Mouse (Mus musculus) midbrain, embryonic 11.5 days (tissue): ENCODE results near the gene Tigar. TPM values are rescaled to one million over a fixed set of nuclear protein-coding genes. Genes with fewer than 3 reads are reported as not detected.
A peak's percentile ranks its signal among the peaks of the same experiment; 100 is the strongest.

ENCODE experiments used
- ATAC-seq: fragments of 200-750 bp; cut with Nextera tagmentation; 2 replicates; pipeline ENCODE4 v1.8.0; 2017; ENCODE audit warnings: moderate TSS enrichment, moderate library complexity; ENCODE audit not compliant: low FRiP score
- DNase-seq: peaks from one replicate; pipeline ENCODE4 v3.0.0; 2015; ENCODE audit warnings: low spot score; ENCODE audit errors: missing footprints
- H3K27ac ChIP-seq: fragments of 300-500 bp; sonication (generic); 2 replicates; pipeline ENCODE4 v1.5.1; 2014; ENCODE audit warnings: low read depth, low read length
- H3K27me3 ChIP-seq: fragments of 300-500 bp; sonication (generic); 2 replicates; pipeline ENCODE4 v1.6.1; 2014; ENCODE audit warnings: mild to moderate bottlenecking, low read length, moderate library complexity, mixed read lengths; ENCODE audit not compliant: control insufficient read depth, insufficient read depth
- H3K36me3 ChIP-seq: fragments of 300-500 bp; sonication (generic); 2 replicates; pipeline ENCODE4 v1.6.1; 2014; ENCODE audit warnings: mild to moderate bottlenecking, low read length, moderate library complexity, mixed read lengths; ENCODE audit not compliant: control insufficient read depth, insufficient read depth
- H3K4me1 ChIP-seq: fragments of 300-500 bp; sonication (generic); 2 replicates; pipeline ENCODE4 v1.6.1; 2014; ENCODE audit warnings: low read length; ENCODE audit not compliant: control insufficient read depth, insufficient read depth
- H3K4me2 ChIP-seq: fragments of 300-500 bp; sonication (generic); 2 replicates; pipeline ENCODE4 v1.6.1; 2014; ENCODE audit warnings: mild to moderate bottlenecking, moderate library complexity
- H3K4me3 ChIP-seq: fragments of 300-500 bp; sonication (generic); 2 replicates; pipeline ENCODE4 v1.5.1; 2014; ENCODE audit warnings: low read depth, low read length
- H3K9ac ChIP-seq: fragments of 300-500 bp; sonication (generic); 2 replicates; pipeline ENCODE4 v1.6.1; 2014; ENCODE audit warnings: low read length
- H3K9me3 ChIP-seq: fragments of 300-500 bp; sonication (generic); 2 replicates; pipeline ENCODE4 v1.6.1; 2016; ENCODE audit warnings: low read length; ENCODE audit not compliant: control insufficient read depth
- WGBS: fragments of 180-500 bp; shearing (Covaris S2); extraction: QIAGEN DNeasy Blood & Tissue Kit; methylation state at CpG from one replicate; pipeline ENCODE4 v1.1.7; 2014; 5-methylcytosine and 5-hydroxymethylcytosine counted together
- polyA plus RNA-seq: library from polyadenylated mRNA; unstranded; fragments of >200 nt; fragmentation: Nextera tagmentation; extraction: Ambion mirVana; gene quantifications from 2 replicates; pipeline ENCODE4 v1.2.1, GENCODE M21; 2014

Gene Tigar
- polyA plus RNA-seq, 1 experiment from 2014 or later, result 6.9 TPM

DNA sequence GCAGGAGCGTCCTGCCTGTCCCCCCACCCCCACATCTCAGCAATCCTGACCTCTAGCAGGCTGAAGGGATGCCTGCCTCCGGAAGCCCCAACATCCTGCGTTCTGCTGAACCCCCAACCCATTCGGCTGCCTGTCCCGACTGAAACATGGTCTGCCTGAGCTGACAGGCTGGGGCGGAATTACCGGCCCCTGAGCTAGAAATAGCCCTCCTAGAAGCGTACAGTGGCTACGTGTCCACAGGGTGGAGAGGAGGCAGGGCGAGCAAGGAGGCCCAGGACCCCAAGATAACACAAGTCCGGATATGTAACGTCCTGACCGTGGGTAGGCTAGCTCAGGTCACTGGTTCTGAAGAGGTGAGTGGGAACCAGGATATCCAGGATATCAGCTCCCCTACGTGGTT is 44.5 kb downstream of the Tigar start:
- no peaks in the 10 kb centered on the region for H3K9me3 ChIP-seq
- H3K36me3 ChIP-seq, result no peaks in the 10 kb centered on the region
- no peaks in the 10 kb centered on the region; the same call in 1 of the 2 replicates for H3K27me3 ChIP-seq
- ATAC-seq, result no peak; the same call in 1 of the 2 replicates
- DNase-seq, result no peak
- peaks cover 4% of the 10 kb centered on the region; the same call in 1 of the 2 replicates for H3K4me1 ChIP-seq
- no peak overlapping the region for H3K27ac ChIP-seq
- H3K4me3 ChIP-seq, result no peak overlapping the region
- WGBS, result 4% methylated on average over 14 of the region's 14 CpGs
- peak overlapping the region; percentile 30 for H3K4me2 ChIP-seq
- peak overlapping the region; percentile 40 for H3K9ac ChIP-seq

DNA sequence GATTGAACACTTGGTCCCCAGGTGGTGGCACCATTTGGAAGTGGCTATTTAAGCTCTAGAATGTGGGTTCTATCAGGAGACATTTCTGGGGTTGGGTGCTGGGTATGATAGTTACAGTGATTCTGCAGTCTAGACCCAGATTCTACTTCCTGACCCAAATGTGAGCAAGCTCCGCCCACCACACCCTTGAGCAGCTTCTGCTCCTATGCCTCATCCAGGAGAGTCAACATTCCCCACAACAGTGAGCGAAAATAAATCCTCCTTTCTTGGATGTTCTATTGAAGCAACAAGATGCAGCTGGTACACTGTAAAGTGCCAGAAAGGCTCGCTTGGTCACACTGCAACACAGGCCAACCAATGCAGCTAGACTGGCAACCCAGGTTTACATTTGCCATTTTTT is 45.4 kb downstream of the Tigar start:
- no peak for ATAC-seq
- no peak overlapping the region for H3K4me2 ChIP-seq
- H3K4me1 ChIP-seq, result peaks cover 4% of the 10 kb centered on the region; the same call in 1 of the 2 replicates
- H3K9ac ChIP-seq, result no peak overlapping the region
- H3K36me3 ChIP-seq, result no peaks in the 10 kb centered on the region
- no peak overlapping the region for H3K27ac ChIP-seq
- H3K27me3 ChIP-seq, result no peaks in the 10 kb centered on the region; the same call in 1 of the 2 replicates
- 82% methylated on average over 3 of the region's 3 CpGs for WGBS
- no peak overlapping the region for H3K4me3 ChIP-seq
- no peak for DNase-seq
- H3K9me3 ChIP-seq, result no peaks in the 10 kb centered on the region

DNA sequence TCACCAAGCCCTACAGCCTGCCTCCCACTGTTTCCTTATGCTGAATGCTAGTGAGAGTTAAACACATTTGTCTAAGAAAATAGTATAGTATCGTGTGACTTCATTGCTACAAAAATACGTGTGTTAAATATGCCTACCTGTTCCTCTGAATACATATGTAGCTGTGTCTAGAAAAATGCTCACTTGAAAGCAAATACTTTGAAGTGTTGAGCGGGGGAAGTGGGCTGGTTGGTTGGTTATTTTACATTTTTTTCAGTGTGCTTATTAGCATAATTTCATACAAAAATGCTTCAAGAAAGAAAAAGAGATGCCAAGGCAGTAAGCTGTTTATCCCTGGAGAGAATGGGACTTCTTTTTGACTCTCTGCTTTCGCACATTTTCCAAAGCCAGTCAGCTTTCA is 49.4 kb downstream of the Tigar start:
- Histone ChIP-seq H3K27ac (no peak overlapping the region), H3K4me2 (no peak overlapping the region), H3K4me3 (no peak overlapping the region), H3K9ac (no peak overlapping the region), H3K36me3 (no peaks in the 10 kb centered on the region), H3K9me3 (no peaks in the 10 kb centered on the region), H3K27me3 (no peaks in the 10 kb centered on the region; the same call in 1 of the 2 replicates), H3K4me1 (peaks cover 4% of the 10 kb centered on the region; the same call in 1 of the 2 replicates)
- no peak for ATAC-seq
- WGBS, result 82% methylated on average over 4 of the region's 4 CpGs
- no peak for DNase-seq

GRCm38 (mm10) chr6:127056990-127057588 is 52.3 kb downstream of the Tigar start:
- Histone ChIP-seq H3K4me2 (no peak overlapping the region), H3K27ac (no peak overlapping the region), H3K36me3 (no peaks in the 10 kb centered on the region), H3K9ac (no peak overlapping the region), H3K4me1 (no peaks in the 10 kb centered on the region), H3K27me3 (no peaks in the 10 kb centered on the region), H3K9me3 (no peaks in the 10 kb centered on the region), H3K4me3 (no peak overlapping the region)
- ATAC-seq (no peak), DNase-seq (no peak)
- WGBS, result 89% methylated on average over 12 of the region's 12 CpGs

DNA sequence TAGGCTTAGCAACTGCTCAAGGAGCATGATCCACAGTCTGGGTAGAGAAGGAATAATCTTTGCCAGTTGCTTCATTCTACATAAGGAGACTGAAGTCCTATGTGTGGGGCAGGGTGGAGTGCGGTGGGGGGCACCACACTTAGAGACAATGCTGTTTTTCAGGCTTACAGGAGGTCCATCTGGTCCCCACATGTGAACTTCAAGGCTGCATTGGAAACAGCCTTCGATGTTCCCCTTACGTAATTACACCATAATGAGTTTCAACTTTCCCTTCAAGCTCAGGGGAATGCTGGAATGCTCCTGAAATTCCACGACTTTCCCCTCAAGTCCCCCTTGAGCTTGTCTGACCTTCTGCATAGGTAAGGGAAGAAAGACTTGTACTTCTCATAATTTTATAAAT is 58.5 kb downstream of the Tigar start:
- Histone ChIP-seq H3K9ac (no peak overlapping the region), H3K4me1 (no peaks in the 10 kb centered on the region), H3K4me2 (no peak overlapping the region), H3K9me3 (no peaks in the 10 kb centered on the region), H3K27me3 (no peaks in the 10 kb centered on the region), H3K36me3 (no peaks in the 10 kb centered on the region), H3K27ac (no peak overlapping the region), H3K4me3 (no peak overlapping the region)
- ATAC-seq, result no peak
- WGBS, result 73% methylated on average over 4 of the region's 4 CpGs
- DNase-seq, result no peak

GRCm38 (mm10) chr6:127044909-127045308 is 64.4 kb downstream of the Tigar start:
- DNase-seq (no peak), ATAC-seq (no peak)
- WGBS, result 69% methylated on average over 6 of the region's 6 CpGs
- Histone ChIP-seq H3K4me2 (no peak overlapping the region), H3K27ac (no peak overlapping the region), H3K4me3 (no peak overlapping the region), H3K27me3 (no peaks in the 10 kb centered on the region), H3K9ac (no peak overlapping the region), H3K4me1 (no peaks in the 10 kb centered on the region), H3K9me3 (no peaks in the 10 kb centered on the region), H3K36me3 (no peaks in the 10 kb centered on the region)

Other genes with a start within 250 kb of the Tigar start
- 0.11 TPM in 1 of 2 replicates, not detected in the other for gene Dyrk4, start 187.7 kb downstream of the Tigar start, polyA plus RNA-seq
- 82.3 and 87.5 TPM in 2 replicates for gene Rad51ap1, start 170.0 kb downstream of the Tigar start, polyA plus RNA-seq
- gene D6Wsu163e, start 169.6 kb downstream of the Tigar start, polyA plus RNA-seq, result 19.4 and 21.5 TPM in 2 replicates
- gene Fgf6, start 94.0 kb downstream of the Tigar start, polyA plus RNA-seq, result not detected in 2 replicates
- 0.11 TPM in 1 of 2 replicates, not detected in the other for gene Fgf23, start 36.7 kb downstream of the Tigar start, polyA plus RNA-seq
- gene Ccnd2, start 42.6 kb upstream of the Tigar start, polyA plus RNA-seq, result 1,627 and 1,717 TPM in 2 replicates